Mouse (Mus musculus) ZHBTc4 (cell line): ENCODE measurements around the gene Gm6525.

ENCODE experiments used
- DNase-seq: peaks from one replicate; pipeline ENCODE4 v3.0.0-alpha.2; 2011; ENCODE audit warnings: low read depth, low spot score

Gene Gm6525

GRCm38 (mm10) chr3:84211340-84211875, 37.5 kb downstream of the Gm6525 start:
- no peak for DNase-seq

GRCm38 (mm10) chr3:84214501-84214900, 40.6 kb downstream of the Gm6525 start:
- no peak for DNase-seq

- no peak for DNase-seq
Observed at GRCm38 (mm10) chr3:84215253-84215652, 41.3 kb downstream of the Gm6525 start.

GRCm38 (mm10) chr3:84215743-84216360, 41.9 kb downstream of the Gm6525 start:
- no peak for DNase-seq

GRCm38 (mm10) chr3:84217118-84217960, 43.4 kb downstream of the Gm6525 start:
- DNase-seq: no peak

- no peak for DNase-seq
Observed at GRCm38 (mm10) chr3:84217961-84218351, 44.1 kb downstream of the Gm6525 start.

- DNase-seq: no peak
Observed at GRCm38 (mm10) chr3:84218498-84218897, 44.6 kb downstream of the Gm6525 start.

- DNase-seq: no peak
Observed at GRCm38 (mm10) chr3:84219166-84219710, 45.3 kb downstream of the Gm6525 start.

GRCm38 (mm10) chr3:84219720-84220273, 45.9 kb downstream of the Gm6525 start:
- no peak for DNase-seq

GRCm38 (mm10) chr3:84220326-84220725, 46.4 kb downstream of the Gm6525 start:
- DNase-seq: no peak

GRCm38 (mm10) chr3:84220748-84221147, 46.8 kb downstream of the Gm6525 start:
- peak; percentile 35 for DNase-seq
